Mouse (Mus musculus) bone marrow, adult 2 months (tissue): ENCODE measurements around the gene Elf2. TPM values are rescaled to one million over a fixed set of nuclear protein-coding genes. Genes with fewer than 3 reads are reported as not detected.

Source experiments
- H3K27ac ChIP-seq: fragments of 200-500 bp; 2 replicates; pipeline ENCODE4 v1.5.1; 2012; ENCODE audit warnings: low read depth, mild to moderate bottlenecking, control low read depth, inconsistent platforms, low read length; ENCODE audit not compliant: control insufficient read depth, poor library complexity, insufficient read depth
- H3K4me1 ChIP-seq: fragments of 200-500 bp; 2 replicates; pipeline ENCODE4 v1.6.1; 2011; ENCODE audit warnings: low read length; ENCODE audit not compliant: control insufficient read depth, insufficient read depth
- H3K4me3 ChIP-seq: fragments of 200-500 bp; replicated peaks from 2 replicates; pipeline ENCODE3; 2011; ENCODE audit warnings: mild to moderate bottlenecking, low read depth, low read length, control low read depth; ENCODE audit not compliant: control insufficient read depth
- CTCF ChIP-seq: fragments of 200-500 bp; IDR thresholded peaks from 2 replicates; pipeline ENCODE4 v1.5.1; 2011; ENCODE audit warnings: low read length, control low read depth; ENCODE audit not compliant: control insufficient read depth, insufficient read depth
- POLR2A ChIP-seq: fragments of 200-500 bp; IDR thresholded peaks from 2 replicates; pipeline ENCODE4 v1.6.1; 2011; ENCODE audit warnings: low read depth, mild to moderate bottlenecking, control low read depth, low read length, borderline replicate concordance; ENCODE audit not compliant: control insufficient read depth
- whole genome bisulfite sequencing: fragments of 180-500 bp; shearing (Covaris S2); methylation state at CpG from one replicate; pipeline ENCODE4 v1.1.7; 2018; 5-methylcytosine and 5-hydroxymethylcytosine counted together
- polyA plus RNA-seq: library from polyadenylated mRNA; stranded (reverse); fragments of >200 nt; gene quantifications from 2 replicates; pipeline ENCODE4 v1.2.4, GENCODE M21; 2011; ENCODE audit warnings: low replicate concordance; ENCODE audit not compliant: missing spikeins, insufficient read depth, insufficient read length

Gene Elf2
- polyA plus RNA-seq, 1 experiment: 27.6 TPM

DNA sequence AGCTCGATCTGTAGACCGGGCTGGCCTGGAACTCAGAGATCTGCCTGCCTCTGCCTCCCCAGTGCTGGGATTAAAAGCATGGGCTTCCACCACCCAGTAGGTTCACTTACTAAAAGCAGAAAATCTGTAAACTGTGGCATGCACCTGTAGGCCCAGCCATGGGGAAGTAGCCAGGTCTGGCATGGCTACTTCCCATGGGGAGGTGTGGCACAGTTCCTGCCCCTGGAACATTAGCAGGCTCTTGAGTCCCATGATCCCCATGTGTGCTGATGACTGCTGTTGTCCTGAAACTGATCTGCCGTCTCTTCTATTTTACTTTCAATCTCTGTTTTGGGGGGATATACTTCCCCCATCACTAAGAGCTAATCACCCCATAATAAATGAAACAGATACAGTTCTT, 127.4 kb downstream of the Elf2 start:
- Histone ChIP-seq H3K4me1 (peaks cover 2% of the 10 kb centered on the region; the same call in 1 of the 2 replicates), H3K27ac (no peak overlapping the region), H3K4me3 (no peak overlapping the region)
- TF ChIP-seq CTCF (no peak), POLR2A (no peak)
- 87% methylated on average over 3 of the region's 3 CpGs for WGBS

DNA sequence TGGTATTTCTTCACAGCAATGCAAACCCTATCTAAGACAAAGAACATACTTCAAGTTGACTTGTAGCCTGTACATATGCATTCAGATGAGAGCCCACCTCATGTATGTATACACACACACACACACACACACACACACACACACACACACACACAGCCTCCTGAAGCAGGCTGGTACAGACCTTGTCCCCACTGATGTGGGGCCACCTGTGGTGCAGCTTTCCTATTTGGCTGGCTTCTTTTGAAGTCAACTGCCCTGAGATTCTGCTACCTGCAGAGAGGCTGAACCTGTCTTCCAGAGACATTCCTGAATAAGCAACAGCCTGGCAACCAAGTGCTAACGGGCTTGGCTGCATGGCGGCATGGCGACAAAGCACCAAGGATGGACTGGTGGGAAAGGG, 130.0 kb downstream of the Elf2 start:
- Histone ChIP-seq H3K4me1 (peaks cover 2% of the 10 kb centered on the region; the same call in 1 of the 2 replicates), H3K4me3 (peak overlapping the region; percentile 51), H3K27ac (peak overlapping the region; percentile 99)
- TF ChIP-seq POLR2A (no peak), CTCF (no peak)
- 86% methylated on average over 3 of the region's 3 CpGs for WGBS

DNA sequence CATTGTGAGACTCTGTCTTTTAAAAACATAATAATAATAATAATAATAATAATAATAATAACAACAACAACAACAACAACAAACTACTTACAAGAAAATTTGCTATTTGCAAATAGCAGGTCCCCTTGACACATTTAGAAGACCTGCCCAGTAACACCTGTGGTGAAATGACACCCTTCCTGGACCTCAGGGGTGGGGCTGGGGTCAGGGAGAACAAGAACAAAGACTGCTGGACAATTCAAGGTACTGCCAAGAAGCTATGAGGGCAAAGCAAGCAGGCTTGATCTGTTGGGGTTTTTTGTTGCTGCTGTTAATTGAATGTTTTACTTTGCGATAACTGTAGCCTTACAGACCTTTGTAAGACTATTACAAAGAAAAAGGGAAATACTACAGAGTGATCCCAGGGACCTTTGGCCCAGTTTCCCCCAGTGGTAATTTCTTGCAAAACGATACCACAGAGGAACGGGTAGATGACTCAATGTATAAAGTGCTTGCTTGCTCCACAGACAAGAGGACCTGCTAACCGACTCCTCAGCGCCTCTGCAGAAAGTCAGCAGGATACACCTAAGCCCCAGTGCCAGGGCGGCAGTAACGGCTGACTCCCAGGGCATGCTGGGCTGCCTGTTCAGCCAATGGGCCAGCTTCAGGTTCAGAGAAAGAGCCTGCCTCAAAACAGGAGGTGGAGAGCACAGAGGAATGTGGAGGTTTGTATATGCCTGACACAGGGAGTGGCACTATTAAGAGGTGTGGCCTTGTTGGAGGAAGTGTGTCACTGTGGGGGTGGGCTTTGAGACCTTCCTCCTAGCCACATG, 130.8 kb downstream of the Elf2 start:
- 31% methylated on average over 7 of the region's 7 CpGs for WGBS

GRCm38 (mm10) chr3:51208633-51209032, 131.8 kb downstream of the Elf2 start:
- Histone ChIP-seq H3K27ac (peak overlapping the region; percentile 68), H3K4me1 (peaks cover 2% of the 10 kb centered on the region; the same call in 1 of the 2 replicates), H3K4me3 (no peak overlapping the region)
- TF ChIP-seq POLR2A (no peak), CTCF (no peak)
- WGBS: 62% methylated on average over 5 of the region's 5 CpGs

More for the DNA sequence above, 130.8 kb downstream of the Elf2 start:
- peak overlapping the region; percentile 57 for H3K4me3 ChIP-seq
- H3K27ac ChIP-seq: peak overlapping the region; percentile 99
- TF ChIP-seq POLR2A (no peak), CTCF (no peak)
- H3K4me1 ChIP-seq: peaks cover 2% of the 10 kb centered on the region; the same call in 1 of the 2 replicates

DNA sequence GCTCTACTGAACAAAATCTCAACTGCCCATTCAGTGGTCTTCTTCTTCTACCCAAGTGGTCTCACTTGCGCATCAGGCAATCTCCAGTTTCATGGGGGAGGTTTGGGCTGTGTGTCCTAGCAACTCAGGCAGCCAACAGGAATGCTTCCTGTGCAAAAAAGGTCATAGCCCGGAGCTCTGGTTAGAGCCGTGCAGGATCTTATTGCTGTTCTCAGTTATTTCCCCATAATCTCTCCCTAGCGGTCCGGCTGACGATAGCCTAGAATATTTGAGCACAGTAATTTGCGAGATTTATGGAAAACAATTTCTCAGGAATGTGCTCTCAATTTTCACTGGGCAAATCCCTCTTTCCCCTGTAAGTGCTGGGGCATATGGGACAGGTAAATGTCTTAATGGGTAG, 133.9 kb downstream of the Elf2 start:
- no peak for TF ChIP-seq CTCF
- TF ChIP-seq POLR2A: no peak
- H3K4me3 ChIP-seq: no peak overlapping the region
- H3K27ac ChIP-seq: no peak overlapping the region
- H3K4me1 ChIP-seq: peaks cover 2% of the 10 kb centered on the region; the same call in 1 of the 2 replicates
- 86% methylated on average over 7 of the region's 7 CpGs for WGBS

DNA sequence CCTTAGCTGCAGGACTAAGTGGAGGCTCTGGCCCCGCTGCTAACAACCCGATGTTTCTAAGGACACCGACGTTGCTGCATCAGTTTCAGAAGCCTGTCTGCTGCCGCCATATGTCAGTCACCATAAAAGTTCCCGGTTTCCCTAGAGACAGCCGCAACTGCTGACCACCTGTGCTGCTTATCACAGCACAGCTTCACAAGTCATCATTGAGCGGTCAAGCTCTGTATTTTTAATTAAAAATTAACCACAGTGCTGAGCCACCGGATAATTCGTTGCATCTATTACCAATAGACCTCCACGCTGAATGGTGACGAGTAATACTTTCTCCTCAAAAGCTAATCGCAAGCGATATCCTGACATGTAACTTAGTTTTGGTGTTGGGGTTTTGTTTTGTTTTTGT, 135.6 kb downstream of the Elf2 start:
- WGBS: 91% methylated on average over 14 of the region's 14 CpGs
- Histone ChIP-seq H3K27ac (no peak overlapping the region), H3K4me3 (no peak overlapping the region)

GRCm38 (mm10) chr3:51204441-51204840, 136.0 kb downstream of the Elf2 start:
- no peak for TF ChIP-seq POLR2A
- TF ChIP-seq CTCF: peak; percentile 30; the same call in 1 of the 2 replicates
- H3K4me3 ChIP-seq: no peak overlapping the region
- H3K27ac ChIP-seq: no peak overlapping the region
- WGBS: 91% methylated on average over 5 of the region's 5 CpGs
- no peaks in the 10 kb centered on the region; the same call in 1 of the 2 replicates for H3K4me1 ChIP-seq

More for the DNA sequence above, 135.6 kb downstream of the Elf2 start:
- H3K4me1 ChIP-seq: no peaks in the 10 kb centered on the region; the same call in 1 of the 2 replicates
- no peak for TF ChIP-seq CTCF
- no peak for TF ChIP-seq POLR2A

GRCm38 (mm10) chr3:51203906-51204305, 136.6 kb downstream of the Elf2 start:
- H3K4me1 ChIP-seq: no peaks in the 10 kb centered on the region; the same call in 1 of the 2 replicates
- WGBS: 58% methylated on average over 6 of the region's 6 CpGs
- no peak overlapping the region for H3K4me3 ChIP-seq
- H3K27ac ChIP-seq: no peak overlapping the region
- no peak for TF ChIP-seq POLR2A
- TF ChIP-seq CTCF: no peak

Other genes starting within 250 kb of the Elf2 start
- gene Noct, start 116.2 kb downstream of the Elf2 start, polyA plus RNA-seq: 14.4 and 18.3 TPM in 2 replicates
- not detected in 2 replicates for gene Mgarp, start 56.1 kb upstream of the Elf2 start, polyA plus RNA-seq
- 72.8 and 74.8 TPM in 2 replicates for gene Ndufc1, start 68.3 kb upstream of the Elf2 start, polyA plus RNA-seq
- gene Naa15, start 74.5 kb upstream of the Elf2 start, polyA plus RNA-seq: 52.3 and 83.8 TPM in 2 replicates
- 4.3 and 12.3 TPM in 2 replicates for gene Rab33b, start 143.3 kb upstream of the Elf2 start, polyA plus RNA-seq
- 5.5 and 12.0 TPM in 2 replicates for gene Setd7, start 220.2 kb upstream of the Elf2 start, polyA plus RNA-seq